Mouse (Mus musculus): ENCODE data around the gene Myct1. TPM values are rescaled to one million over a fixed set of nuclear protein-coding genes. Genes with fewer than 3 reads are reported as not detected.

Myct1 gene
- polyA plus RNA-seq, 1 experiment from 2014 or later: 6.6 TPM

DNA sequence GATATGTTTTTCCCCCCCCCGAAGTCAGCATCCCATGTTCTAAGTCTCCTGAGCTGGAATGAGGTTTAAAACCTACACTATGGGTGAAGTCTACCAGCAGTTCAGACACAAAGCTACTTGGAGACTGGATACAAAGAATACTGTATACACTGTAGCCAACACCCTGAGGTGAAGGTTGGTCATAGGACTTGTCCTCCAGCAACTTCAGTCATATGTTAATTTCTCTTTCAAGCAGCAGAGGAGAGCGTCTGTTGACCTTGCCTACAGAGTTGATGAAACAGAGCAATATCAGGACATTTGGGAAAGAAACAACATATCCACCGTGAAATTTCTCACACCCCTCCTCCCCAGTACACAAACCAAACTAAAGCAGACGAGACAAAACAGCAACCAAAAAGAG lies 33.0 kb upstream of the Myct1 start:
- WGBS: 80% methylated on average over 4 of the region's 4 CpGs
- H3K27ac ChIP-seq (ENCODE audit: low read depth, low read length): no peak overlapping the region
- H3K4me2 ChIP-seq (replicated peaks; ENCODE audit: low read depth, low read length): no peak overlapping the region
- no peak overlapping the region for H3K9ac ChIP-seq (ENCODE audit: low read depth, low read length)
- no peaks in the 10 kb centered on the region for H3K4me1 ChIP-seq (ENCODE audit: control insufficient read depth, insufficient read depth, low read length)
- H3K4me3 ChIP-seq (ENCODE audit: low read length): no peak overlapping the region
- ATAC-seq (ENCODE audit: low FRiP score, low TSS enrichment): no peak
- H3K9me3 ChIP-seq (ENCODE audit: control insufficient read depth, low read length): no peaks in the 10 kb centered on the region
- H3K27me3 ChIP-seq (ENCODE audit: control insufficient read depth, insufficient read depth, low read length): no peaks in the 10 kb centered on the region
- no peaks in the 10 kb centered on the region for H3K36me3 ChIP-seq (ENCODE audit: control insufficient read depth, insufficient read depth, low read length)

GRCm38 (mm10) chr10:5561706-5562105 lies 31.9 kb upstream of the Myct1 start:
- Histone ChIP-seq H3K4me3 (ENCODE audit: low read length) (no peak overlapping the region), H3K9ac (ENCODE audit: low read depth, low read length) (no peak overlapping the region), H3K27ac (ENCODE audit: low read depth, low read length) (no peak overlapping the region), H3K27me3 (ENCODE audit: control insufficient read depth, insufficient read depth, low read length) (no peaks in the 10 kb centered on the region), H3K4me2 (replicated peaks; ENCODE audit: low read depth, low read length) (no peak overlapping the region), H3K9me3 (ENCODE audit: control insufficient read depth, low read length) (no peaks in the 10 kb centered on the region), H3K4me1 (ENCODE audit: control insufficient read depth, insufficient read depth, low read length) (no peaks in the 10 kb centered on the region), H3K36me3 (ENCODE audit: control insufficient read depth, insufficient read depth, low read length) (no peaks in the 10 kb centered on the region)
- 85% methylated on average over 4 of the region's 4 CpGs for WGBS
- ATAC-seq (ENCODE audit: low FRiP score, low TSS enrichment): no peak

DNA sequence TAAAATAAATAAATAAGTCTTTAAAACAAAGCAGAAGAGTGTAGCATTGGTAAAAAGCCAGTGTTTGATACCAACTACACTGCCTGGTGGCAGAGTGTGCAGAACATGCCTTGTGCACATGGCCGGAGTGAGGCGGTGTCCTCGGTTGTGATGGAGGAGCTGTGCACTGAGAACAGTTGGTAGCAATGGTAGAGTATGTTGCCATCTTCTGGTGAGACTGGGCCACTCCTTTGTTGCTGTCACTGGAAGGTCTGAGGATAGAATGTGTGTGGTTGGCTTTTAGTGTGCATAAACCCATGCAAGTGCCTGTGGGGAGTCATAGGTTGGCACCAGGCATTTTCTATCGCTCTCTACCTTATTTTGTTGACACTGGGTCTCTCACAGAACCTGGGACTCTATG lies 24.6 kb upstream of the Myct1 start:
- no peak for ATAC-seq (ENCODE audit: low FRiP score, low TSS enrichment)
- H3K4me2 ChIP-seq (replicated peaks; ENCODE audit: low read depth, low read length): no peak overlapping the region
- H3K9me3 ChIP-seq (ENCODE audit: control insufficient read depth, low read length): no peaks in the 10 kb centered on the region
- no peak overlapping the region for H3K4me3 ChIP-seq (ENCODE audit: low read length)
- no peaks in the 10 kb centered on the region for H3K36me3 ChIP-seq (ENCODE audit: control insufficient read depth, insufficient read depth, low read length)
- 90% methylated on average over 4 of the region's 4 CpGs for WGBS
- H3K27ac ChIP-seq (ENCODE audit: low read depth, low read length): no peak overlapping the region
- H3K4me1 ChIP-seq (ENCODE audit: control insufficient read depth, insufficient read depth, low read length): no peaks in the 10 kb centered on the region
- no peak overlapping the region for H3K9ac ChIP-seq (ENCODE audit: low read depth, low read length)
- H3K27me3 ChIP-seq (ENCODE audit: control insufficient read depth, insufficient read depth, low read length): no peaks in the 10 kb centered on the region

DNA sequence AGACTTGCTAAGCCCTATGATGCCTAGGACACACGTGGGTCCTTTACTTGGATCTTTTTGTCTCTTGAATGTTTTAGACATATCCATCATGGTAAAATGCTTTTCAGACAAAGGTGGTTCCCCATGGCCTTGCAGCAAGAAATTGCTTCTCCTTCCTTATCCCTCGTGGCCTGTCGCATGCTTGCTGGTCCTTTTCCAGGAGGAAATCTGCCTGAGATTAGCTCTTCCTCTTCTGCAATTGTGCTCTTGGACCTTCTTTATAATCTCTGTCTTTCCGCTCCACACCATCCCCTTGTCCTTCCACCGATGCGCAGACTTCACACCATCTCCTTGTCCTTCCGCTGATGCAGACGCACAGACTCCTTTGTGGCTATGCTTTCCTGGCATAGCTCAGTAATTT lies 23.5 kb upstream of the Myct1 start:
- ATAC-seq (ENCODE audit: low FRiP score, low TSS enrichment): no peak
- WGBS: 81% methylated on average over 8 of the region's 8 CpGs
- no peak overlapping the region for H3K27ac ChIP-seq (ENCODE audit: low read depth, low read length)
- H3K4me2 ChIP-seq (replicated peaks; ENCODE audit: low read depth, low read length): no peak overlapping the region
- no peaks in the 10 kb centered on the region for H3K36me3 ChIP-seq (ENCODE audit: control insufficient read depth, insufficient read depth, low read length)
- H3K9ac ChIP-seq (ENCODE audit: low read depth, low read length): no peak overlapping the region
- H3K27me3 ChIP-seq (ENCODE audit: control insufficient read depth, insufficient read depth, low read length): no peaks in the 10 kb centered on the region
- H3K9me3 ChIP-seq (ENCODE audit: control insufficient read depth, low read length): no peaks in the 10 kb centered on the region
- no peaks in the 10 kb centered on the region for H3K4me1 ChIP-seq (ENCODE audit: control insufficient read depth, insufficient read depth, low read length)
- H3K4me3 ChIP-seq (ENCODE audit: low read length): no peak overlapping the region

GRCm38 (mm10) chr10:5571332-5571731 lies 22.2 kb upstream of the Myct1 start:
- no peak overlapping the region for H3K27ac ChIP-seq (ENCODE audit: low read depth, low read length)
- no peak overlapping the region for H3K9ac ChIP-seq (ENCODE audit: low read depth, low read length)
- ATAC-seq (ENCODE audit: low FRiP score, low TSS enrichment): peak; percentile 66
- H3K27me3 ChIP-seq (ENCODE audit: control insufficient read depth, insufficient read depth, low read length): no peaks in the 10 kb centered on the region
- H3K9me3 ChIP-seq (ENCODE audit: control insufficient read depth, low read length): no peaks in the 10 kb centered on the region
- H3K4me2 ChIP-seq (replicated peaks; ENCODE audit: low read depth, low read length): no peak overlapping the region
- no peaks in the 10 kb centered on the region for H3K36me3 ChIP-seq (ENCODE audit: control insufficient read depth, insufficient read depth, low read length)
- no peak overlapping the region for H3K4me3 ChIP-seq (ENCODE audit: low read length)
- WGBS: 10% methylated on average over 5 of the region's 5 CpGs
- no peaks in the 10 kb centered on the region for H3K4me1 ChIP-seq (ENCODE audit: control insufficient read depth, insufficient read depth, low read length)

GRCm38 (mm10) chr10:5573328-5573727 lies 20.2 kb upstream of the Myct1 start:
- no peaks in the 10 kb centered on the region for H3K4me1 ChIP-seq (ENCODE audit: control insufficient read depth, insufficient read depth, low read length)
- no peak overlapping the region for H3K9ac ChIP-seq (ENCODE audit: low read depth, low read length)
- no peaks in the 10 kb centered on the region for H3K36me3 ChIP-seq (ENCODE audit: control insufficient read depth, insufficient read depth, low read length)
- no peaks in the 10 kb centered on the region for H3K27me3 ChIP-seq (ENCODE audit: control insufficient read depth, insufficient read depth, low read length)
- ATAC-seq (ENCODE audit: low FRiP score, low TSS enrichment): no peak
- no peak overlapping the region for H3K27ac ChIP-seq (ENCODE audit: low read depth, low read length)
- WGBS: 61% methylated on average over 2 of the region's 2 CpGs
- no peaks in the 10 kb centered on the region for H3K9me3 ChIP-seq (ENCODE audit: control insufficient read depth, low read length)
- no peak overlapping the region for H3K4me3 ChIP-seq (ENCODE audit: low read length)
- no peak overlapping the region for H3K4me2 ChIP-seq (replicated peaks; ENCODE audit: low read depth, low read length)

DNA sequence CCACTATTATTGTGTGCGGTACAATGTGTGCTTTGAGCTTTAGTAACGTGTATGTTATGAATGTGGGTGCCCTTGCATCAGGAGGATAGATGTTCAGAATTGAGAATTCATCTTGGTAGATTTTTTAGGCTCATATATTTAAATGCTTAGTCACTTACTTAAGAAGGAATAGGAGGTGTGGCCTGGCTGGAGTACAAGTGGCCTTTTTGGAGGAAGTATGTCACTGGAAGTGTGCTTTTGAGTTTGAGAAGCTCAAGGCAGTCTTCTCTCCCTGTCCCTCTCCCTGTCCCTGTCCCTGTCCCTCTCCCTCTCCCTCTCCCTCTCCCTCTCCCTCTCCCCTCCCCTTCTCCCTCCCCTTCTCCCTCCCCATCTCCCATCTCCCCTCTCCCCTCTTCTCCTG lies 2.5 kb upstream of the Myct1 start:
- Histone ChIP-seq H3K27me3 (ENCODE audit: control insufficient read depth, insufficient read depth, low read length) (no peaks in the 10 kb centered on the region), H3K9ac (ENCODE audit: low read depth, low read length) (no peak overlapping the region), H3K36me3 (ENCODE audit: control insufficient read depth, insufficient read depth, low read length) (no peaks in the 10 kb centered on the region), H3K4me1 (ENCODE audit: control insufficient read depth, insufficient read depth, low read length) (no peaks in the 10 kb centered on the region), H3K4me3 (ENCODE audit: low read length) (no peak overlapping the region), H3K9me3 (ENCODE audit: control insufficient read depth, low read length) (no peaks in the 10 kb centered on the region), H3K4me2 (replicated peaks; ENCODE audit: low read depth, low read length) (no peak overlapping the region), H3K27ac (ENCODE audit: low read depth, low read length) (no peak overlapping the region)
- no peak for ATAC-seq (ENCODE audit: low FRiP score, low TSS enrichment)
- WGBS: 87% methylated on average over 2 of the region's 2 CpGs

- WGBS: 72% methylated on average over 4 of the region's 4 CpGs
- Histone ChIP-seq H3K4me2 (replicated peaks; ENCODE audit: low read depth, low read length) (no peak overlapping the region), H3K4me3 (ENCODE audit: low read length) (no peak overlapping the region), H3K9me3 (ENCODE audit: control insufficient read depth, low read length) (no peaks in the 10 kb centered on the region), H3K9ac (ENCODE audit: low read depth, low read length) (no peak overlapping the region), H3K4me1 (ENCODE audit: control insufficient read depth, insufficient read depth, low read length) (no peaks in the 10 kb centered on the region), H3K36me3 (ENCODE audit: control insufficient read depth, insufficient read depth, low read length) (no peaks in the 10 kb centered on the region), H3K27ac (ENCODE audit: low read depth, low read length) (no peak overlapping the region), H3K27me3 (ENCODE audit: control insufficient read depth, insufficient read depth, low read length) (no peaks in the 10 kb centered on the region)
- ATAC-seq (ENCODE audit: low FRiP score, low TSS enrichment): no peak
These were observed 1.6 kb upstream of the Myct1 start for GRCm38 (mm10) chr10:5591996-5592395.

GRCm38 (mm10) chr10:5594457-5594856 lies 882 bp downstream of the Myct1 start:
- no peak overlapping the region for H3K27ac ChIP-seq (ENCODE audit: low read depth, low read length)
- no peaks in the 10 kb centered on the region for H3K36me3 ChIP-seq (ENCODE audit: control insufficient read depth, insufficient read depth, low read length)
- H3K9me3 ChIP-seq (ENCODE audit: control insufficient read depth, low read length): no peaks in the 10 kb centered on the region
- no peak for ATAC-seq (ENCODE audit: low FRiP score, low TSS enrichment)
- peak overlapping the region; percentile 16 for H3K4me3 ChIP-seq (ENCODE audit: low read length)
- no peak overlapping the region for H3K9ac ChIP-seq (ENCODE audit: low read depth, low read length)
- WGBS: 64% methylated on average over 5 of the region's 5 CpGs
- no peaks in the 10 kb centered on the region for H3K4me1 ChIP-seq (ENCODE audit: control insufficient read depth, insufficient read depth, low read length)
- no peak overlapping the region for H3K4me2 ChIP-seq (replicated peaks; ENCODE audit: low read depth, low read length)
- no peaks in the 10 kb centered on the region for H3K27me3 ChIP-seq (ENCODE audit: control insufficient read depth, insufficient read depth, low read length)

DNA sequence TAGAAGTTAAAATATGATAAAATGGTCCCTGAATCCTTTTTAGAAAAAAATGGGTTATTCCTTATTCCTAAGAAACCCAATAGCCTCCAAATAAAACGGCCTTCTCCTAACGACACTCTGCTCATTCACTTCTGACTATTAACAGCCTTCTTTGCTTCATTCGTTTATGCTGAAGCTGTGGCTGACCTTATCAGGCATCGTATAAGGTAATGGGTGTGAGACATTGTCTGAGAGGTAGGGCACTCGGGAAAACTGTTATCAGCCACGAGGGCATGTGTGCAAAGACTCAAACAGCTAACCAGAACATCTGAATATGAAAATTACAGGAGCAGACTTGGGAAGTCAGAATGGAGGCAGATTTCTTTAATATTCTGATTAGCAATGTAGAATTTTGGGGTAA lies 3.0 kb downstream of the Myct1 start:
- H3K9me3 ChIP-seq (ENCODE audit: control insufficient read depth, low read length): no peaks in the 10 kb centered on the region
- no peak overlapping the region for H3K4me3 ChIP-seq (ENCODE audit: low read length)
- H3K9ac ChIP-seq (ENCODE audit: low read depth, low read length): no peak overlapping the region
- no peaks in the 10 kb centered on the region for H3K27me3 ChIP-seq (ENCODE audit: control insufficient read depth, insufficient read depth, low read length)
- no peaks in the 10 kb centered on the region for H3K36me3 ChIP-seq (ENCODE audit: control insufficient read depth, insufficient read depth, low read length)
- no peak overlapping the region for H3K4me2 ChIP-seq (replicated peaks; ENCODE audit: low read depth, low read length)
- no peaks in the 10 kb centered on the region for H3K4me1 ChIP-seq (ENCODE audit: control insufficient read depth, insufficient read depth, low read length)
- no peak for ATAC-seq (ENCODE audit: low FRiP score, low TSS enrichment)
- WGBS: 61% methylated on average over 6 of the region's 6 CpGs
- H3K27ac ChIP-seq (ENCODE audit: low read depth, low read length): no peak overlapping the region
